Mouse (Mus musculus): ENCODE results near the gene 4933427D14Rik. TPM values are rescaled to one million over a fixed set of nuclear protein-coding genes. Genes with fewer than 3 reads are reported as not detected.

The 4933427D14Rik gene
- polyA plus RNA-seq, 1 experiment from 2014 or later: 6.9 TPM

DNA sequence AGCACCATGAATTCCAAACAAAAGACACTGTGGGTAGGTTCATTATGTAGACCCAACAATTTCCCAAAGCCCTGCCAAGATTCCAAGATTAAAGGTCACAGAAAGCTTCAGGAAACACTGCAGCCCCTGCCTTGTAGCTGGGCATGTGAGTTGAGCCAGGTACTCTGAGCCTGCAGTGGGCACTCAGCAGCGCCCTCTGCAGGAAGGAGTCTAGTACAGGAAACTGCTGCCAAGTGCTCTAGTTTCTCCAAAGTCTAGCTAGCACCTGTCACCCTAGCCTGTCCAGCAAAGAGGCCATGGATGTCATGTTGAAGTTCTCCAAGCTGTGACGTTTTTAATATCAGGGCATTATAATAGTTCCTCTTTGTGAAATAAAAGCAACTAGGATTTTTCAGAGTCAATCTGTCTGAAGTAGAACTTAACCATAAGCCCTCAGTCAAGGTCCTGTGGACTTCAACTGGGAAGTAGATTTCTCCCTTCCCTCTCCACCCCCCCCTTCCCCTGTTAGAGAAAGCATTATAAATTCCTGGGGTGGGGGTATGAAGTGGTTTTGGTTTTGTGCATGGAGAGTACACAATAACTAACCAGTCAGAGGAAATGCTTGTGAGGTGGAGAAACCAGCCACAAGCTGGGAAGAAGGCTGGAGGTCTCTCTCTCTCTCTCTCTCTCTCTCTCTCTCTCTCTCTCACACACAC lies 61.9 kb downstream of the 4933427D14Rik start:
- Histone ChIP-seq H3K4me2 (no peak overlapping the region), H3K27me3 (replicated peaks; ENCODE audit: control insufficient read depth, insufficient read depth, low read length) (peaks cover 4% of the 10 kb centered on the region; the same call in 1 of the 2 replicates), H3K9me3 (ENCODE audit: control insufficient read depth, low read length) (no peaks in the 10 kb centered on the region), H3K4me3 (ENCODE audit: low read depth, low read length) (no peak overlapping the region), H3K4me1 (replicated peaks; ENCODE audit: control insufficient read depth, insufficient read depth, low read length) (0 out of 2 replicates have a peak, but pooled peaks cover 1% of the 10 kb centered on the region), H3K27ac (ENCODE audit: low read depth, low read length) (no peak overlapping the region), H3K36me3 (ENCODE audit: control insufficient read depth, insufficient read depth, low read length) (no peaks in the 10 kb centered on the region), H3K9ac (ENCODE audit: low read depth, low read length) (no peak overlapping the region)
- DNase-seq (ENCODE audit: low spot score): no peak
- 4% methylated on average over 2 of the region's 2 CpGs for WGBS
- no peak for ATAC-seq (replicated peaks; ENCODE audit: low FRiP score)

DNA sequence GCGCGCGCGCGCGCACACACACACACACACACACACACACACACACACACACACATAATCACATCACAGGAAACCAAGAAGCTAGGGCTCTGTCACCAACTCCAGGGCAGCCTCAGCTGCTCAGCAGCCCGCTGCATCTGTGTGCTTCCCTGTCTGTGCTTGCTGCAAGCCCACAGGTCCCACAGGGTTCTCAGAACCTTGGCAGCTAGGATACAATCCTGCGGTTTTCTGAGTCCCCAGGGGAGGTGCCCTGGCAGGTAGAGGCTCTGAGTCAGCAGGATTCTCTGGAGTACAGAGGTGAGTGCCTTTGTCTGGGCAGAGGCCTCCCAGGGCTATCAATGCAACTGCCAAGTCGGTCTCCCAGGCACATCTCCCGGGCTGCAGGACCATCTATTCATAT lies 64.4 kb downstream of the 4933427D14Rik start:
- Histone ChIP-seq H3K27ac (ENCODE audit: low read depth, low read length) (no peak overlapping the region), H3K36me3 (ENCODE audit: control insufficient read depth, insufficient read depth, low read length) (no peaks in the 10 kb centered on the region), H3K9me3 (ENCODE audit: control insufficient read depth, low read length) (no peaks in the 10 kb centered on the region), H3K4me3 (ENCODE audit: low read depth, low read length) (no peak overlapping the region), H3K9ac (ENCODE audit: low read depth, low read length) (no peak overlapping the region), H3K4me1 (replicated peaks; ENCODE audit: control insufficient read depth, insufficient read depth, low read length) (0 out of 2 replicates have a peak, but pooled peaks cover 2% of the 10 kb centered on the region), H3K4me2 (no peak overlapping the region), H3K27me3 (replicated peaks; ENCODE audit: control insufficient read depth, insufficient read depth, low read length) (peaks cover 10% of the 10 kb centered on the region; the same call in 1 of the 2 replicates)
- no peak for DNase-seq (ENCODE audit: low spot score)
- ATAC-seq (replicated peaks; ENCODE audit: low FRiP score): no peak
- WGBS: 51% methylated on average over 10 of the region's 10 CpGs

DNA sequence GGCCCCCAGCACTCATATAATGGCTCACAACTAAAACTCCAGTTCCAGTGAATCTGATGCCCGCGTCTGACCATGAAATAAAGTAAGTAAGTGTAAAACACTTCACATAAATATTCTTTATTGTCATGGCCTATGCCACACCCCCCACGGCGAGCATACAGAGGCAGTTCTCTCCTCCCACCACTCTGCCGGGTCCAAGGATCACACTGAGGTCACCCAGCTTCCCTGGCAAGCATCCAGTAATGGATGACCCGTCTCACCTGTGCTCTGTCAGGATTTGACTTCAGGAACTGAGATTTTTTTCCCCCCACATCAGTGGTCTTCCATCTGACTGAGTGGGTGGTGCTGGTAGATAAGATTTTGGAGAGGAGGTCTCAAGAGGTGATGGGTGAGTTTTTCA lies 67.1 kb downstream of the 4933427D14Rik start:
- Histone ChIP-seq H3K9ac (ENCODE audit: low read depth, low read length) (no peak overlapping the region), H3K4me3 (ENCODE audit: low read depth, low read length) (no peak overlapping the region), H3K4me1 (replicated peaks; ENCODE audit: control insufficient read depth, insufficient read depth, low read length) (0 out of 2 replicates have a peak, but pooled peaks cover 4% of the 10 kb centered on the region), H3K36me3 (ENCODE audit: control insufficient read depth, insufficient read depth, low read length) (no peaks in the 10 kb centered on the region), H3K4me2 (no peak overlapping the region), H3K9me3 (ENCODE audit: control insufficient read depth, low read length) (no peaks in the 10 kb centered on the region), H3K27ac (ENCODE audit: low read depth, low read length) (no peak overlapping the region), H3K27me3 (replicated peaks; ENCODE audit: control insufficient read depth, insufficient read depth, low read length) (peaks cover 34% of the 10 kb centered on the region)
- WGBS: 54% methylated on average over 6 of the region's 6 CpGs
- ATAC-seq (replicated peaks; ENCODE audit: low FRiP score): no peak
- no peak for DNase-seq (ENCODE audit: low spot score)

DNA sequence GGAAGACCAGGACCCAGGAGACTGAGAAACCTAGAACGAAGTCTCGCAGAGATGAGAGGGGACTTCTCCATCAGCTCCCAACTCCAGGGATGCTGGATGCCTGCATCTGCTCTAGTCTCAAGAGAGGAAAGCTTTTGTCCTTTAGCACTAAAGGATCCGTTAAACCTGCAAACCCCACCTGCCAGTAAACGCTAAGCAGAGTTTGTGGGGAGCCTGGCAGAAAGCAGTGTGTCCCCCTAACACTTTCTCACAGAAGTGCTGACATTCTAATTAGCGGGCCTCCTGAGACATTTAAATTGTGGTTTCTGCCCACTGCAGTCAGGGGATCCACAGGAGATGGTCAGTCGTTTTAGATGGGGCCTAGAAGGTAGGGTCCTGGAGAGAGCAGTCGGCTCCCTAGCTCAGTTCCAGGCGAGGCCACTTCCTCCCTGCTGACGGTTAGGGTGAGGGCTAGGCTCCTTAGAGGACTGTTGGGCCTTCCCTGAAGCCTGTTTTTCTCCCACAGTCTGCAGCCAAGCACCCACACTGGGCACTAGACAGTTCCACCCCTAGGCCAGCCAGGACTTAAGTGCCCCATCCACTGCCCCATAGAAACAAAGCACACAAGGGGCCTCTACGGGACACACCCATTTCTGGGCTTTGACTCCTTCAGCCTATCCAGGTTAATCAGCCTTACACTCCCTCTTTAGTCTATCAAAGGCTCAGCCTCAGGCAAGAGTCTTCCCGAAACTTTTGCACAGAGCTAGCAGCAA lies 70.9 kb downstream of the 4933427D14Rik start:
- 20% methylated on average over 11 of the region's 11 CpGs for WGBS
- Histone ChIP-seq H3K4me1 (replicated peaks; ENCODE audit: control insufficient read depth, insufficient read depth, low read length) (0 out of 2 replicates have a peak, but pooled peaks cover 5% of the 10 kb centered on the region), H3K9me3 (ENCODE audit: control insufficient read depth, low read length) (no peaks in the 10 kb centered on the region), H3K4me3 (ENCODE audit: low read depth, low read length) (no peak overlapping the region), H3K27me3 (replicated peaks; ENCODE audit: control insufficient read depth, insufficient read depth, low read length) (peaks cover 61% of the 10 kb centered on the region), H3K4me2 (peak overlapping the region; percentile 72), H3K36me3 (ENCODE audit: control insufficient read depth, insufficient read depth, low read length) (no peaks in the 10 kb centered on the region), H3K27ac (ENCODE audit: low read depth, low read length) (no peak overlapping the region), H3K9ac (ENCODE audit: low read depth, low read length) (no peak overlapping the region)
- no peak for DNase-seq (ENCODE audit: low spot score)
- no peak; the same call in 1 of the 2 replicates for ATAC-seq (replicated peaks; ENCODE audit: low FRiP score)

DNA sequence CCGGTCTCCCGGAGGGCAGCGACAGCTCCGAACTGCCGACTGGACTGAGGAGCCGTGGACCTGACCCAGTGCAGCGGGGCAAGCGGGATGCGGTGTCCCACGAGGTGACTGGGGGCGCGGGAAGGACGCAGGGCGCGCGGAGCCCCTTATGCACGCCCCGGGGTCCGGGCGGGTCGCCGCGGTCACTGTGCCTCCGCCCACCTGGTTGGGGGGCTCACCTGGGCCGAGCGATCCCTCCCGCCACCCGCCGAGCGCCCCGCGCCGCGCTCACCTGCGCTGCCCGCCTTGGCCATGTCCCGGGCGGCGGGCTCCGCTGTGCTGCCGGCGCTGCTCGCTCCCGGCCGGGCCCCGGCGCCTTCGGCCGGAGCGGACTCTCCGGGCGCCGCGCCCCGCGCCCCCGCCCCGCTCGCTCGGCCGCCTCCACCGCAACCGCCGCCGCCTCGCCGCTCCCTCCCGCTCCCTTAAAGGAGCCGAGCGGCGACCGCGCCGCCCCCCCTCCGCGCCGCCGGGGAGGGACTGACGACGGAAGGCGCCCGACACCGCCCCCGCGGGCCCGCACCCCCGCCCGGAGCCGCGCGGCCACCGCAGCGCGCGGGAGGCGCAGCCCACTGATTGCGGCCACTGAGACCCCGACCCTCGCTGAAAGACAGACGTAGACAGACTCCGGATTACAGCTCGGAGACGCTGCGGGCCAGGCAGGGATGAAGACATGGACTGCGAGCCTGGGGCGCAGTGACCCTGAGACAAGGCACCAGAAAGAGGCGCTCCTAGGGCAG lies 71.7 kb downstream of the 4933427D14Rik start, which contains the start of gene Pitpnm3:
TSS of gene Pitpnm3 (minus strand) at position 396 of the 776 bp plus-strand sequence.
- 0 out of 2 replicates have a peak, but pooled peaks cover 5% of the 10 kb centered on the region for H3K4me1 ChIP-seq (replicated peaks; ENCODE audit: control insufficient read depth, insufficient read depth, low read length)
- H3K9ac ChIP-seq (ENCODE audit: low read depth, low read length): 0 out of 2 replicates have a peak within 1 kb of the TSS, but pooled peaks have one; percentile 5
- H3K36me3 ChIP-seq (ENCODE audit: control insufficient read depth, insufficient read depth, low read length): no peaks in the 10 kb centered on the region
- H3K27ac ChIP-seq (ENCODE audit: low read depth, low read length): no peak within 1 kb of the TSS
- H3K4me3 ChIP-seq (ENCODE audit: low read depth, low read length): peak within 1 kb of the TSS; percentile 45
- H3K4me2 ChIP-seq: peak within 1 kb of the TSS; percentile 72
- DNase-seq (ENCODE audit: low spot score) (no peak), ATAC-seq (replicated peaks; ENCODE audit: low FRiP score) (no peak)
- peaks cover 61% of the 10 kb centered on the region for H3K27me3 ChIP-seq (replicated peaks; ENCODE audit: control insufficient read depth, insufficient read depth, low read length)
- 2% methylated on average over 77 of the region's 107 CpGs for WGBS
- no peaks in the 10 kb centered on the region for H3K9me3 ChIP-seq (ENCODE audit: control insufficient read depth, low read length)

DNA sequence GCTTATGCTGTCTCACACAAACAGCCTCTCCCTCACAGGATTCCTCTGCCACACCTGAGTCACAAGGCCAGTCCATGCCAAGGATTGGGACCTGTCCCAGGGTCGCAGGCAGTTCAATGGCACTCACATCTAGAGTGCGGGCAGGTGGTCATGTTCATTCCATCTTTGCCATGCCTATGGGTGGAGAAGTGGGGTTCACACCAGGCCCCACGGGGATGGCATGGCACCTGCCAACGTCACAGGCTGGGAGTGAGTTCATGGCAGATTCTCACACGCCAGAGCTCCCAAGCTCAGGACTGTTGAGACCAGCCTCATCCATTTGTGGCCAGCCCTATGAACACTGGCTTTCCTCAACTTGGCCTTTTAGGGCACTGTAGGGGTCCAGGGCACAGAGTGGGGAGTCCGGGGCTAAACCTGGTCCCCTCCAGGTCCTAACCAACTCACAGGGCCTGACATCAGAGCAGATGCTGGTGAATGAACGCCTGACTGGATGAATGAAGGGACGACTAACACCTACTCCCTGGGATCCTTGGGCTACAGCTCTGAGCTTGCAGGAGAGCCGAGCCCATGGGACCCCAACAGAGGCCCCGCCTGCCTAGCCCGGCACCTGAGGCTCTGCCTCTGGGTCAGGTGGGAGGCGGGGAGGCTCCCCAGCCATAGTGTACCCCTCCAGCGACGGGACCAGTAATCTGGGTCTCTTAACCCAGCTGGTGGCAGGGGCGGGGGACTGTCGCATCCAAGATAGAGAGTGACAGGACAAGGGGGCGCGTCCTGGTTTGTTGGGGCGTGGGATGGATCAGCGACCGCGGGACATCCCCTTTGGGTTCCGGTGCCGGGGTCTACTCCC lies 72.5 kb downstream of the 4933427D14Rik start:
- H3K9ac ChIP-seq (ENCODE audit: low read depth, low read length): no peak overlapping the region
- H3K9me3 ChIP-seq (ENCODE audit: control insufficient read depth, low read length): no peaks in the 10 kb centered on the region
- no peak for ATAC-seq (replicated peaks; ENCODE audit: low FRiP score)
- WGBS: 17% methylated on average over 24 of the region's 24 CpGs
- peak overlapping the region; percentile 45 for H3K4me3 ChIP-seq (ENCODE audit: low read depth, low read length)
- 0 out of 2 replicates have a peak, but pooled peaks cover 5% of the 10 kb centered on the region for H3K4me1 ChIP-seq (replicated peaks; ENCODE audit: control insufficient read depth, insufficient read depth, low read length)
- peak overlapping the region; percentile 72 for H3K4me2 ChIP-seq
- H3K36me3 ChIP-seq (ENCODE audit: control insufficient read depth, insufficient read depth, low read length): no peaks in the 10 kb centered on the region
- no peak for DNase-seq (ENCODE audit: low spot score)
- peaks cover 61% of the 10 kb centered on the region for H3K27me3 ChIP-seq (replicated peaks; ENCODE audit: control insufficient read depth, insufficient read depth, low read length)
- H3K27ac ChIP-seq (ENCODE audit: low read depth, low read length): no peak overlapping the region

DNA sequence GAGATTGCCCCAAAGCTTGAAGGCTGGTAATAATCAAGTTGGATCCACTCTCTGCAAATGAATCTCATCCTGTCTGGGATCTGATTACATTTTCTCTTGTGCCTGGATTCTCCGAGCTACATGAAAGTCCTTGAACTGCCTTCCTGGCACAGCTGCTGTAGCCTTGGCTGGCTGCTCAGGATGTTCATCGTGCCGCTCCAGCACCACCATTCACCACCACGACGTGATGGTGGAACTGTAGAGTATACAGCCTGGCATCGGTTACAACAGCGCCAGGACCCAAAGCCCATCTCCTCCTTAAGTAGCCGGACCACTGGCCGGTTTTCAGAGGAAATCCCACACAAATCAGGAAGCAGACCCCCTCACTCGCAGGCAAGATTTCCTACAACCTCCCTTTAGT lies 74.2 kb downstream of the 4933427D14Rik start:
- Histone ChIP-seq H3K4me3 (ENCODE audit: low read depth, low read length) (no peak overlapping the region), H3K36me3 (ENCODE audit: control insufficient read depth, insufficient read depth, low read length) (no peaks in the 10 kb centered on the region), H3K27me3 (replicated peaks; ENCODE audit: control insufficient read depth, insufficient read depth, low read length) (peaks cover 57% of the 10 kb centered on the region), H3K9me3 (ENCODE audit: control insufficient read depth, low read length) (no peaks in the 10 kb centered on the region), H3K4me1 (replicated peaks; ENCODE audit: control insufficient read depth, insufficient read depth, low read length) (0 out of 2 replicates have a peak, but pooled peaks cover 5% of the 10 kb centered on the region), H3K27ac (ENCODE audit: low read depth, low read length) (no peak overlapping the region), H3K4me2 (no peak overlapping the region), H3K9ac (ENCODE audit: low read depth, low read length) (no peak overlapping the region)
- WGBS: 71% methylated on average over 10 of the region's 10 CpGs
- ATAC-seq (replicated peaks; ENCODE audit: low FRiP score) (no peak), DNase-seq (ENCODE audit: low spot score) (no peak)
